Mouse (Mus musculus): ENCODE data around the gene Pde7b. TPM values are rescaled to one million over a fixed set of nuclear protein-coding genes. Genes with fewer than 3 reads are reported as not detected.

Gene Pde7b
- polyA plus RNA-seq, 1 experiment from 2014 or later: 2.3 TPM

DNA sequence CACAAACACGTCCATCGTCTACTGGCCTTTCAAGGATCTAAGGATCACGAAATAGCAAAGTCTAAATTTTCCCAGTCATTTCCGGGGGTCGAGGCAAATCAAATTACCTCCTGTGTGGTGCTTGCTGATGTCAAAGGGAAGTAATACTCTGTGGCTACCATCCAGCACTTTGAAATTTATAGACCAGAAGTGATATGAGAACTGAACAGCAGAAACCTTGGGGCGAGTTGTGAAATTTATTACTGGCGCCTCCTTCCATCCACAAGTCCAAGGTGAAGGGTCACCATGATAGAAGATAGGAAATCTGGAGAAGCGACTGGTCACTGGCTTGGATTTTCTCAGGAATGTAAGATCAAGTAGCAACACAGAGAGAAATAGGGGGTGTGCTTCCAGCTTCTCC is 246.4 kb downstream of the Pde7b start:
- WGBS: 73% methylated on average over 8 of the region's 8 CpGs
- no peak for DNase-seq (ENCODE audit: low spot score)

DNA sequence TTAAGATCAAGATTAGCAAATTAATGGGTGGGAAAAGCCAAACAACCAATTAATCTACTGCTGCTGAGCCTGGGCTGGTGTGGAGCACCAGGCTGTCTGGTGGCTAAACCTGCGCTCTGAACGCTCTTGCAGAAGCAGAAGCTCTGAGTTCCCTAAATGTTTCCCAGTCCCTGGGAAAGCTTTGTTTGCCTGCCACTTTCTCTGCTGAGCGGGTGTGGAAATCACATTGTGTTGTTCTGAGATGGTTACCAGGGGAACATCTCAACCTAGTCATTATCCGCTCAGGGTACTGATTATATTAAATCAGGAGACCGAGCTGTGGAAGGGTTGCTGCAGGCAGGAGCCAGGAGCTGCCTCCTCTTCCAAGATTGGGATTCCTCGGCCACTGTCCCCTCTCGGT is 250.0 kb downstream of the Pde7b start:
- no peak for DNase-seq (ENCODE audit: low spot score)
- no peak for TF ChIP-seq EP300 (optimal IDR thresholded peaks at IDR 0.05)
- no peak for TF ChIP-seq CTCF (IDR thresholded peaks at IDR 0.05; ENCODE audit: low read depth)

More for the DNA sequence above, 246.4 kb downstream of the Pde7b start:
- no peak overlapping the region for H3K27ac ChIP-seq (replicated peaks)
- no peak overlapping the region for H3K9ac ChIP-seq (ENCODE audit: low read length)
- no peaks in the 10 kb centered on the region for H3K9me3 ChIP-seq (ENCODE audit: control insufficient read depth, low read length)
- no peaks in the 10 kb centered on the region for H3K27me3 ChIP-seq (ENCODE audit: control insufficient read depth, insufficient read depth, low read length)
- no peak overlapping the region for H3K4me2 ChIP-seq (replicated peaks; ENCODE audit: low read depth)
- H3K4me3 ChIP-seq (ENCODE audit: low read depth, low read length): no peak overlapping the region
- TF ChIP-seq CTCF (IDR thresholded peaks at IDR 0.05; ENCODE audit: low read depth) (no peak), EP300 (optimal IDR thresholded peaks at IDR 0.05) (no peak)
- no peak for ATAC-seq (ENCODE audit: low FRiP score, low TSS enrichment)
- H3K36me3 ChIP-seq (ENCODE audit: control insufficient read depth, insufficient read depth, low read length): no peaks in the 10 kb centered on the region
- no peaks in the 10 kb centered on the region for H3K4me1 ChIP-seq (replicated peaks; ENCODE audit: control insufficient read depth, insufficient read depth)

DNA sequence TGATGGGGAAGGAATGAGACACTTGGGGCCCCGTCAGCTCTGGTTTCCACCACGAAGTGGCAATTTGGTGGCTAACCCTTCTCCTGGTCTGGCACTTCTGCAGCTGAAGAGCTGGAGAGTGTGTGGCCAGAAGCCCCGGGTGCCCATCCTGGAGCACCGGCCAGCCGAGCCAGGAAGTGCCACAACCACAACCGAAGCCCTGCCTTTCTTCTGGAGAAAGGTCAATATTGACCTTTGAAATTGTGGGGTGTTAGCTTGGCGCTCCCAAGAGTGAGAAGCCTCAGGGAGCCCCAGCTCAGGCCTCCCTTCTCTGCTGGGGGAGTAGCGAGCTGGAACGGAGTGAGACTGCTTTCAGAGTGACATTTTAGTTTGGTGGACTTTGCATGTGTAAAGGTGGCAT is 250.8 kb downstream of the Pde7b start:
- H3K4me3 ChIP-seq (ENCODE audit: low read depth, low read length): no peak overlapping the region
- H3K27ac ChIP-seq (replicated peaks): no peak overlapping the region
- no peaks in the 10 kb centered on the region for H3K9me3 ChIP-seq (ENCODE audit: control insufficient read depth, low read length)
- DNase-seq (ENCODE audit: low spot score): peak; percentile 47
- TF ChIP-seq EP300 (optimal IDR thresholded peaks at IDR 0.05) (no peak), CTCF (IDR thresholded peaks at IDR 0.05; ENCODE audit: low read depth) (no peak)
- H3K36me3 ChIP-seq (ENCODE audit: control insufficient read depth, insufficient read depth, low read length): no peaks in the 10 kb centered on the region
- H3K9ac ChIP-seq (ENCODE audit: low read length): no peak overlapping the region
- H3K27me3 ChIP-seq (ENCODE audit: control insufficient read depth, insufficient read depth, low read length): no peaks in the 10 kb centered on the region
- no peak overlapping the region for H3K4me2 ChIP-seq (replicated peaks; ENCODE audit: low read depth)
- peak; percentile 85 for ATAC-seq (ENCODE audit: low FRiP score, low TSS enrichment)
- 63% methylated on average over 9 of the region's 9 CpGs for WGBS
- no peaks in the 10 kb centered on the region for H3K4me1 ChIP-seq (replicated peaks; ENCODE audit: control insufficient read depth, insufficient read depth)

More for the DNA sequence above, 250.0 kb downstream of the Pde7b start:
- no peaks in the 10 kb centered on the region for H3K27me3 ChIP-seq (ENCODE audit: control insufficient read depth, insufficient read depth, low read length)
- H3K27ac ChIP-seq (replicated peaks): no peak overlapping the region
- no peak overlapping the region for H3K4me2 ChIP-seq (replicated peaks; ENCODE audit: low read depth)
- no peaks in the 10 kb centered on the region for H3K9me3 ChIP-seq (ENCODE audit: control insufficient read depth, low read length)
- H3K4me1 ChIP-seq (replicated peaks; ENCODE audit: control insufficient read depth, insufficient read depth): no peaks in the 10 kb centered on the region
- no peak overlapping the region for H3K9ac ChIP-seq (ENCODE audit: low read length)
- no peaks in the 10 kb centered on the region for H3K36me3 ChIP-seq (ENCODE audit: control insufficient read depth, insufficient read depth, low read length)
- H3K4me3 ChIP-seq (ENCODE audit: low read depth, low read length): no peak overlapping the region
- no peak for ATAC-seq (ENCODE audit: low FRiP score, low TSS enrichment)
- 51% methylated on average over 7 of the region's 7 CpGs for WGBS

DNA sequence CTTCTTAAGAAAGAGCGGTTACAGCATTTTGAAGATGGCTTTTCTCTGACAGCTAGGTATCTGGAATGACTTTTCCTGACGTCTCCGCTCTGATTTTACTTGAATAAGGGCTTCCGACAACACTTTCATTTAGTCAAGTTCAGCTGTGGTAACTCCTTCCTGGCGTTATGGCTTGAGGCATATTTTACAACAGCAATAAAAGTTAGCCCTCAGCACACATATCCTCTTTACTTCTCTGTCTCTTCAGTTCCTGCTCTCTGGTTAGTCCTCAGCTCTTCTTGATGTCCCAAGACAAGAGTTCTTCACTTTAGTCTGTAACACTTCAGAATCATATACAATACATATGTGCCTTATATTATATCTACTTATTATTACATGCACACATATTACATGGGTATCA is 251.4 kb downstream of the Pde7b start:
- Histone ChIP-seq H3K9me3 (ENCODE audit: control insufficient read depth, low read length) (no peaks in the 10 kb centered on the region), H3K36me3 (ENCODE audit: control insufficient read depth, insufficient read depth, low read length) (no peaks in the 10 kb centered on the region), H3K27ac (replicated peaks) (no peak overlapping the region), H3K4me1 (replicated peaks; ENCODE audit: control insufficient read depth, insufficient read depth) (no peaks in the 10 kb centered on the region), H3K4me2 (replicated peaks; ENCODE audit: low read depth) (no peak overlapping the region), H3K9ac (ENCODE audit: low read length) (no peak overlapping the region), H3K4me3 (ENCODE audit: low read depth, low read length) (no peak overlapping the region), H3K27me3 (ENCODE audit: control insufficient read depth, insufficient read depth, low read length) (no peaks in the 10 kb centered on the region)
- WGBS: 89% methylated on average over 5 of the region's 5 CpGs
- ATAC-seq (ENCODE audit: low FRiP score, low TSS enrichment) (no peak), DNase-seq (ENCODE audit: low spot score) (no peak)
- no peak for TF ChIP-seq EP300 (optimal IDR thresholded peaks at IDR 0.05)
- TF ChIP-seq CTCF (IDR thresholded peaks at IDR 0.05; ENCODE audit: low read depth): no peak

DNA sequence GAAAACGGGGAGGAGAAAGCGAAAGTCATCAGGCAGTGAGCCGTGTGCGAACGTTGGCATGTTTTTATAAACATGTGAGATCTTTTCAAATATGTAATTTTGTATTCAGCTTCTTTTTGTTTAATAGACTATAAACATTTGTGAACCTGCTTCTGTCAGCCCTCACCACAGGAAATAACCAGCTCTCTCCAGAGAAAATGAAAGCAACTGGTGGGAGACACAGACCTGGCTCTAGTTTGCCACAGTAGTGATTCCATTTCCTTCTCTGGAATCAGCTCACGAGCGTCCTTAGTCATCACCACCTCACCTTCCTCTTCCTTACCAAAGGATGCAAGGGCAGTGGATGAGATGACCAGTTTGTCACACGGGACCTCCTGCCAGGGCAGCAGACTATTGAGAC is 252.9 kb downstream of the Pde7b start:
- Histone ChIP-seq H3K4me1 (replicated peaks; ENCODE audit: control insufficient read depth, insufficient read depth) (no peaks in the 10 kb centered on the region), H3K27me3 (ENCODE audit: control insufficient read depth, insufficient read depth, low read length) (no peaks in the 10 kb centered on the region), H3K9ac (ENCODE audit: low read length) (no peak overlapping the region), H3K9me3 (ENCODE audit: control insufficient read depth, low read length) (no peaks in the 10 kb centered on the region), H3K4me3 (ENCODE audit: low read depth, low read length) (peak overlapping the region; percentile 27), H3K36me3 (ENCODE audit: control insufficient read depth, insufficient read depth, low read length) (no peaks in the 10 kb centered on the region), H3K4me2 (replicated peaks; ENCODE audit: low read depth) (peak overlapping the region; percentile 41), H3K27ac (replicated peaks) (no peak overlapping the region)
- no peak for TF ChIP-seq EP300 (optimal IDR thresholded peaks at IDR 0.05)
- TF ChIP-seq CTCF (IDR thresholded peaks at IDR 0.05; ENCODE audit: low read depth): no peak
- no peak for DNase-seq (ENCODE audit: low spot score)
- ATAC-seq (ENCODE audit: low FRiP score, low TSS enrichment): no peak
- 52% methylated on average over 8 of the region's 8 CpGs for WGBS

DNA sequence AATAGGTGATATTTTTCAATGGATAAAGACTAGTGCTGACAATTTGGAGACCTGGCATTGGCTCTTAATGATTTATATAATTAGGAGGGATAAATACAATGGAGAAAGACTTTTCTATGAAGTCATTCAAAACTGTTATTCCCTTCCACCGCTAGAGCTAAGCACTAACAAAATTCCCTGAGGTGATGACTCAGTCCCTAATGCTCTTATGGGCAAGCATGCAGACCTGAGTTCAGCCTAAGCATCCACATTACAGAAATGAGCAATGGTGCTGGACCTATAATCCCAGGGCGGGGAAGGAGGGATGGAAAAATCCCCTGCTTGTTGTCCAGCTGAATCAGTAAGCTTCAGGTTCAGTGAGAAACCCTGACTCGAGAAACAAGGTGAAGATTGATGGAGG is 260.2 kb downstream of the Pde7b start:
- no peak overlapping the region for H3K9ac ChIP-seq (ENCODE audit: low read length)
- ATAC-seq (ENCODE audit: low FRiP score, low TSS enrichment) (no peak), DNase-seq (ENCODE audit: low spot score) (no peak)
- no peak overlapping the region for H3K4me2 ChIP-seq (replicated peaks; ENCODE audit: low read depth)
- no peaks in the 10 kb centered on the region for H3K4me1 ChIP-seq (replicated peaks; ENCODE audit: control insufficient read depth, insufficient read depth)
- no peak overlapping the region for H3K4me3 ChIP-seq (ENCODE audit: low read depth, low read length)
- TF ChIP-seq EP300 (optimal IDR thresholded peaks at IDR 0.05): no peak
- TF ChIP-seq CTCF (IDR thresholded peaks at IDR 0.05; ENCODE audit: low read depth): no peak
- no peaks in the 10 kb centered on the region for H3K9me3 ChIP-seq (ENCODE audit: control insufficient read depth, low read length)
- H3K27ac ChIP-seq (replicated peaks): no peak overlapping the region
- no peaks in the 10 kb centered on the region for H3K36me3 ChIP-seq (ENCODE audit: control insufficient read depth, insufficient read depth, low read length)
- H3K27me3 ChIP-seq (ENCODE audit: control insufficient read depth, insufficient read depth, low read length): no peaks in the 10 kb centered on the region
- WGBS: 56% methylated on average over 3 of the region's 3 CpGs
